ENCODE assay signal across 7 mouse cellular contexts in genomic region chr2:144593951-144594651, GRCm38 (mm10). TPM values are rescaled to one million over a fixed set of nuclear protein-coding genes. Genes with fewer than 3 reads are reported as not detected.
DNase-seq lines count a peak whose midpoint lies in the region; ATAC-seq lines count a peak whose summit lies in the region.

Gene Smim26, plus strand, starts transcription at chr2:144594054.

- H3K9me3 ChIP-seq in intestine, embryonic 16.5 days (ENCODE audit: control insufficient read depth, low read length): no peaks in the 10 kb centered on the region
- H3K9me3 ChIP-seq in midbrain, embryonic 11.5 days (ENCODE audit: control insufficient read depth, low read length): no peaks in the 10 kb centered on the region

- peak; percentile 99 for ATAC-seq in intestine, embryonic 16.5 days
- ATAC-seq in midbrain, embryonic 11.5 days (ENCODE audit: low FRiP score): peak; percentile 97

- H3K36me3 ChIP-seq in intestine, embryonic 16.5 days (ENCODE audit: control insufficient read depth, insufficient read depth, low read length): peaks cover 2% of the 10 kb centered on the region; the same call in 1 of the 2 replicates
- 0 out of 2 replicates have a peak, but pooled peaks cover 3% of the 10 kb centered on the region for H3K36me3 ChIP-seq in midbrain, embryonic 11.5 days (ENCODE audit: control insufficient read depth, insufficient read depth, low read length)

- intact Hi-C loops in gastrocnemius, postnatal 36 days (cut with DNase I): no loop called here
- intact Hi-C loops in left cerebral cortex, postnatal 36 days (cut with DNase I): no loop called here

- H3K4me3 ChIP-seq in intestine, embryonic 16.5 days (ENCODE audit: low read length): peak within 1 kb of the TSS; percentile 72
- peak within 1 kb of the TSS; percentile 63 for H3K4me3 ChIP-seq in midbrain, embryonic 11.5 days (ENCODE audit: low read depth, low read length)

- H3K4me2 ChIP-seq in intestine, embryonic 16.5 days (ENCODE audit: low read depth, low read length): peak within 1 kb of the TSS; percentile 65
- peak within 1 kb of the TSS; percentile 65 for H3K4me2 ChIP-seq in midbrain, embryonic 11.5 days

- H3K27me3 ChIP-seq in intestine, embryonic 16.5 days (replicated peaks; ENCODE audit: control insufficient read depth, insufficient read depth, low read length): no peaks in the 10 kb centered on the region
- H3K27me3 ChIP-seq in midbrain, embryonic 11.5 days (ENCODE audit: control insufficient read depth, insufficient read depth, low read length): no peaks in the 10 kb centered on the region

- no peaks in the 10 kb centered on the region for H3K4me1 ChIP-seq in intestine, embryonic 16.5 days (ENCODE audit: control insufficient read depth, insufficient read depth, low read length)
- peaks cover 4% of the 10 kb centered on the region for H3K4me1 ChIP-seq in midbrain, embryonic 11.5 days (ENCODE audit: control insufficient read depth, insufficient read depth, low read length)

- peak within 1 kb of the TSS; percentile 83 for H3K9ac ChIP-seq in intestine, embryonic 16.5 days (ENCODE audit: low read depth, low read length)
- H3K9ac ChIP-seq in midbrain, embryonic 11.5 days (ENCODE audit: low read length): peak within 1 kb of the TSS; percentile 77

- peak; percentile 77 for DNase-seq in adrenal gland, adult 8-10 months
- peak; percentile 60 for DNase-seq in embryo, embryonic 11.5 days (ENCODE audit: low read depth, low spot score)
- DNase-seq in gastrocnemius, postnatal 36 days: peak; percentile 61 to 63
- peak; percentile 81 to 87 for DNase-seq in left cerebral cortex, postnatal 36 days (ENCODE audit: low spot score in 2 of 2)
- DNase-seq in midbrain, embryonic 11.5 days (ENCODE audit: low spot score, missing footprints): peak; percentile 96
- DNase-seq in skeletal muscle tissue, adult 2 months (ENCODE audit: low read depth, low spot score): peak; percentile 70

- WGBS in intestine, embryonic 16.5 days: 1% methylated on average over 31 of the region's 31 CpGs
- WGBS in midbrain, embryonic 11.5 days: 3% methylated on average over 31 of the region's 31 CpGs

- H3K27ac ChIP-seq in intestine, embryonic 16.5 days (ENCODE audit: low read length): peak within 1 kb of the TSS; percentile 71
- H3K27ac ChIP-seq in midbrain, embryonic 11.5 days (ENCODE audit: low read depth, low read length): no peak within 1 kb of the TSS

RNA-seq across cellular contexts. Expression of gene Smim26, which starts in this region (rescaled TPM):
- 10 to 100 TPM; 54.5 to 73.8 (median 63.8) TPM for total RNA-seq in adrenal gland, adult 8-10 months (2022)
- total RNA-seq in gastrocnemius, postnatal 36 days (2021): 10 to 100 TPM; 59.0 to 72.3 TPM
- polyA plus RNA-seq in intestine, embryonic 16.5 days (2015; fragmentation: Nextera tagmentation; extraction: Ambion mirVana): 35.0 and 36.2 TPM in 2 replicates
- total RNA-seq in left cerebral cortex, postnatal 36 days (2021): 10 to 100 TPM; 45.1 to 54.0 TPM
- polyA plus RNA-seq in midbrain, embryonic 11.5 days (2014; fragmentation: Nextera tagmentation; extraction: Ambion mirVana): 42.7 and 44.5 TPM in 2 replicates
